Mouse (Mus musculus) 3134 (cell line): Measurements from ENCODE around the gene Zan.

ENCODE experiments used
- DNase-seq: peaks from one replicate; pipeline ENCODE4 v3.0.0-alpha.2; 2011; ENCODE audit warnings: low spot score; ENCODE audit not compliant: insufficient read length; ENCODE audit errors: extremely low read depth

Gene Zan

DNA sequence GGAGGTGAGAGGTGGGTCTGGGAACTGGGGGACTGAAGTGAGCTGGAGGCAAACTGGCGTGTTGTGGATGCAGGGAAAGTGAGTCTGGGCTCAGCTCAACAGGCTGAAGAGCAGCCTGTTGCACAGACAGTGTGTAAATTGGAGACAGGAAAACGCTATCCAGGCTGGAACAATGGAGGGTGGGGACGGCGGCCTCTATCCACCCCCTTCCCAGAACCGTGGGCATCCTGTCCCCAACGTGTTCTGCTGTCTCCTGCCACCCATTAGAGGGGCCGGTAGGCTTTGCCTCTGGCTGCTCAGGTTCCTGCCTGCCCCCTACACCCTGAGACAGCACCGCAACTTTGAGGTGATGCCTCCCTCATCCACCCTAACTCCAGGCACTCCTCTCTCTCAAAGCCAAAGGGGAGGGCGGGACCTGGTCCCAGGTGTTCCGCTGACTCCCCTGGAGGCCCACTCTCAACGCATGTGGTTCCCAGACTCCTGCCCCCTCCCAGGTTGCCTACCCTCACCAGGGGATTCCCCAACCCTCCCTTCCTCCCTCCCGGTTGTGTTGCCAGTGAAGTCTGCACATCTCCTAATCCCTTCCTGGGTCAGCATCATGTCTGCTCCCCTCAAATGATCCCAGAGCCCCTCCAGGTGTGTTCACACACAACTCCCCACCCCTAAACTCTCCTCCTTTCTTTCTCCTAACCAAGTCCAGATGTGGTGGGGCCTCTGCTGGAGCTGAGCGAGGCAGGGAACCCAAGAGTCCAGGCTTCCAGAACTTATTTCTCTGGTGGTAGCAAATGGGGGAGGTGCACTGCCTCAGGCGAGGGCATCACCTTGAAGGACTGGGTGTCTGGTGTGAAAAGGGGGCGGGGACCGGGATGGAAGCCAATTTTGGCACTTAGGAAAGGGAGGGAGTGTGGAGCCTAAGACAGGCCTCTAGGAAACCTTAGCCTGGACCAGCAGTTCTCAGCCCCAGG is 124.6 kb downstream of the Zan start:
- DNase-seq, result no peak

DNA sequence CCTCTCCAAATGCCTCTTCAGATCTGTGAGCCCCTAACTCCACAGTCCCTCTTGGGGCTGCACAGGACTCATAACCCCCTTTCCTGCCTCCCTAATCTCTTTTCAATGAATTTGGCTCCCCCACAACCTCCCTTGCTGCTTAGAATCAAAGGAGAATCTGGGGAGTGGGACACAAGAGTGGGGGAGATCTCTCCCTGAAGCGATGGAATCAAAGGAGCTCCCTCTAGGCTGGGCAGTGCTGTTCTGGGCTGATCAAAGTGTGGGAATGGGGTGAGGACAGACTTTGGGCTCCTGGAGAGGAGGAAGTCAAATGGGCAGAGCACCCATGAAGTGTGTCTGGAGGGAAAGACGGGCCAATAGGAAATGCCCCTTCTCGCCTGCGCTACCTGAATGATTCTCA is 125.5 kb downstream of the Zan start:
- no peak for DNase-seq

DNA sequence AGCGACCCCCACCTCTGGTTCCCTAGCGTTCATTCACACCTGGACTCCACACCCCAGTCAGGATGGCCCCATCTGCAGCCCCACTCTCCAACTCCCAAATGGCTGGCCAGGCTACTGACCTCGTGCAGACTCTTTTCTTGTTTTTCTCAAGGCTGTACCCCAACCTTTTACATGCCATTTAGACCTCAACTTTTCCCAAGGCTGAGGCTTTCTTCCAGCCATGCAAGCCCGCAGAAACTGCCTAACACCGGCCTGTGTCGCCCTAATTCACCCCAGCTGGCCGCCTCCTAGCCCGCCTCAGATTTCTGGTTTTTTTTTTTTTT is 125.8 kb downstream of the Zan start:
- DNase-seq, result no peak

DNA sequence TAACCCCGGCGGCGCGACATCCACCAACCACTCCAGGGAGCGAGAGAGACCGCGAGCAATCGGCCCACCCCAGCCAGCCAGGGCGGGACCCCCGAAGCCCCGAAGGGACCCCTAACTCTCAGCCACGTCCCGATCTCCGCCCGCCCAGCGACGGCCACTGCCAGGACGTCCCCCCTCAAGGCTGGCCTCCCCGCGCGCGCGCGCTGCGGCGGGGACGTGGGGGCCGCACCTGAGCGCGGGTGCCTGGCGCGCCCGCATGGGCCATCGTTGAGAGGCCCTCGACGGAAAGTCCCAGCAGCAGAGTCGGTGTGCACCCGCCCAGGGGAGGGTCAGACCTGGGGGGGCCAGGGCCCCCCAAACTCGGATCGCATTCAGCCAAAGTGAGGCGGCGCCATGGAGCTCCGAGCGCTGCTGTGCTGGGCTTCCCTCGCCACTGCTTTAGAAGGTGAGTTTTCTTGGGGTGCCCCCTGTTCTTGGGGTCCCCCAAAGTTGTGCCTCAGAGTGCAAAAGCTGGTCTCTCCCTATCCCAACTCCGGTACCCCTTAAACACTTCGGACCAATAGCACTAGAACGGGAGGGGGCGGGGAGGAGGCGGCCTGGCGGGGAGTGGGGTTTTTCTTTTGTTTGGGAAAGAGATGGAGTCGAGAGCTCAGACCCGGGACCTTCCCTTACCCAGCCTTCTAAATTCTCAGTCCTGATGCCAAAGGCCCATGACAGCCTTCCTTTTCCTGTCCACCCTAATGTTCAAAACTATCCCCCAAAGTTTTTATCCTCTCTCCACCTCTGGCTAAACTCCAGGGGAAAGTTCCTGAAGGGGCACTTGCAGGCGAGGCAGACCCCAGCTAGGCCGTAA is 126.4 kb downstream of the Zan start:
- DNase-seq, result no peak

DNA sequence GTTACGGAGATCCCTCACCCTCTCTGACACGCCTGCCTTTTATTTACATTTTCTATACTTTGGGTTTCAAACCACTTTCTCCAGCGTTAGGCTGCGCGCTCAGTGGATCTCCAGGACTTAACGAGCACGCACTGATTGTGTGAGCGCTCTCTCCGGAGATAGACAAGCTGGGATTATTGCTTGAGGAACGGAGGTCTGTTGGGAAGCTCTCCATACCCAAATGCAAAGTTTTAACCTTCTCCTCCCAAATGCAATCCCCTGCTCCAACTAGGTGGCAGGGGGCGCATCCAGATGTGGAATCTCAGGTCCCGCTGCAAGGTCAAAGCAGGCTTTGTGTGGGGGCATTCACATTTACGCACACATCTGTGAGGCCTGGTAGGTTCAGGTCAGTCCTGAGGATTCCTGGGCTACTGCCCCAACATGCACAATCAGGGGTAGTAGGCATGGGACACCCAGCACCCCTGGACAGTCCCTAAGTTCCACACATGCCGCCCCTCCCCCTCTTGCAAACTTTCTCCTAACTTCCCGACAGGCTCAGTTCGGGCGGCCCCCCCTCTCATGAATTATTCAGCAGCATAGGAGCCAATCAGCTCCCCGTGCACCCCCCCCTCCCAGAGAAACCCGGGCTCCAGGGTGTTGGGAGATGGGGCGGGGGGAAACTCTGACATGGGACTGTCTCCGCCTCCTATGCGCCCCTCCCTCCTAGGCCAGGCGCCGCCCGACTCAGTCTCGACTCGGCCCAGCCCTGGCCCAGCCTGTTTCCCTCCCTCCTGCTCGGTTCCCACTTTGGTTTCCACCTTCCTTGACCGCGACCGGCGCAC is 127.3 kb downstream of the Zan start, which contains the start of gene Ephb4:
Gene Ephb4, plus strand, starts transcription at position 726 of the 821 bp plus-strand sequence.
- peak; percentile 92 for DNase-seq

DNA sequence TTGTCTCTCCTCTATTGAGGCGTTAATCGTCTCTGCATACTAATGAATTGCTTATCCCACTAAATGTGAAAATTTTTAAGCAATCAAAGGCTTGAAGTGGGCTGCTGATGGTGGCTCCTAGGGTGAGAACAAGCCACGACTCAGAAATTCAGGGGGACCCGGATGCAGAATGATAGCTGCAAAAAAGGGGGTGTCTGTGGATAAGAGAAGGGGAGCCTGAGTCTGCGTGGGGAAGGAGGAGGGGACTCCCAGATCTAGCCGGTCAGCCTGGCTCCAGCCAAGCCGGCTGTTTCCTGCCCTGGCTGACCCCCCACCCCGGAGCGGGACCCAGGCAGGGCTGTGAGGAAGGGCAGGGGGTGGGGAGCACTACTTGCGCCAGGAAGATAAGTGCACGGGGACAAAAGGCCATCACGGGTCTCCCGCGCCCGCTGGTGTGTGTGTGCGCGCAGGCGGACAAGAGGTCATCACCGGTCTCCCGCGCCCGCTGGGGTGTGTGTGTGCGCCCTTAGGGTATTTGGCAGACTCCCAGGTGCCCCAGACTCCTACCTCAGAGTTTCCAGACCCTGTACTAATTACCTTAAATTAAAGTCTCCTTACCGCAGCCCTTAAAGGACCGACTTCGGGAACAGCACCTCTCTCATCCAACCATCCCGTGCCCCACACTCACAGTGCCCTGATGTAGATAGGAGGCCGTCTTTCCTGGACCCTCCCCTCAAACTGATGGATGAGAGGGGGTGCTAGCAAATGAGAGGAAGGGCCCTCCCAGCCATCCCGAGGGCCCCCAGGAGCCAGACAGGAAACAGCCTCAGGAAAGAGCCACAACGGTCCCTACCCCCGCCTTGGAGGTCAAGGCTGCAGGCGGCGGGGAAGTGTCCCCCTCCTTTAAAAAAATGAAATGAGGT is 128.1 kb downstream of the Zan start:
- DNase-seq, result no peak

DNA sequence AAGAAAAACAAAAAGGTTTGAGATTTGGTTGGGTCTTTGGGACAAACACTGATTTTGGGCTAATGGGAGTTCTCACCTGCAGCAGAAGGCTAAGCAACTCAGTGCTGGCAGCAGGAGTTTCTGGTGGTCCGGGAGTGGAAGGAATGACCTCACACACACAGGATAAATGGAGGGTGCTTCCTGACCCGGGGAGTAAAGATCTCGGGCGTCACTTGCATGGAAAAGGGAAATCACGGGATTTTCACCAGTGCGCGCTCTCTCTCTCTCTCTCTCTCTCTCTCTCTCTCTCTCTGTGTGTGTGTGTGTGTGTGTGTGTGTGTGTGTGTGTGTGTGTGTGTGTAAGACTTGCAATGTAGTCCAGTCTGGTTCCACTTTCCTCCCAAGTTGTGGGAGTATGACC is 129.0 kb downstream of the Zan start:
- DNase-seq, result no peak

DNA sequence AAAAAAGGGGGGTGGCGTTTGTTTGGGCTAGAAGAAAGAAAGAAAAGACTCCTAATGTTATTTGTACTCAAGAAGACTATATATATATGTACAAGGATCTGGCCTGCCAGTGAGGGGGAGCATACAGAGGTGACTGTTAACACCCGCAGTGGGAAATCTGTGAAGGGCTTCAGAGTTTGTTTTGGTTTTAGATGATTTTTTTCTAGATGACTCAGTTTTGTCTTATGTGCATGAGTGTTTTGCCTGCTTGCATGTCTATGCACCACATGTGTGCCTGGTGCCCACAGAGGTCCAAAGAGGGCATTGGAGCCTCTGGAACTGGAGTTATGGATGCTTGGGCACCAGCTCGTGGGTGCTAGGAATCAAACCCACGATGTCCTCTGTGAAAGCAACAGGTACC is 129.9 kb downstream of the Zan start:
- no peak for DNase-seq

DNA sequence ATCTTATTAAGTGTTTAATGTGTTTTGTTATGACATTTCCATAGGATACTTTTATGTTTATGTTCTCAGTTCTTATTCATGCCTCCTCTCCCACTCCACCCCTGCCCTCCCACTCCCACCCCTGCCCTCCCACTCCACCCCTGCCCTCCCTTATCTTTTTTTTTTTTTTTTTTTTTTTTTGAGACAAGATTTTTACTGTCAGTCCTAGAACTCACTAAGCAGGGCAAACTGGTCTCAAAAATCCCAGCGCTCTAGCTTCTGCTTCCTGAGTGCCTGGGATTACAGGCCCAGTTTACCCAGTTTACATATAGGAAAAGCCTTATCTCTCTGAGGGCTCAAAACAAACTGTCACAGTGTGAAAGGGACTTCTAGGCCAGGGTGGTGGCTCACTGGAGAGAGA is 130.5 kb downstream of the Zan start:
- DNase-seq, result no peak

DNA sequence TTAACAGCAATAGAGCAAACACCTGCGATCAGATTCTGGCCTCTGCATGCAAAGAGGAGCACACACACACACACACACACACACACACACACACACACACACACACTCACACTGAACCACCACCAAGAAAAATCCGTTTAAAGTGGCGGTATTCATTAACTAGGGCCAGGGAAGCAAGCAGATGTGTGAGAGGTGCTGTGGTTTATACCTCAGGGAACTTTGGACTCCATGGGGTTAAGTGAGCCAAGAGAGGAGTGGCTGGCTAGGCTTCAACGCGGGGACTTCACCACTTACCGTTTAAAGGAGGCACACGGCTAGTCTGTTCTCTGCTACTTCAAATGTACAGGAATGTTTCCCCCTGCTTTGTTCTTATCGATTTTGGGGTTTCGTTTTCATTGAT is 131.0 kb downstream of the Zan start:
- peak; percentile 42 for DNase-seq

DNA sequence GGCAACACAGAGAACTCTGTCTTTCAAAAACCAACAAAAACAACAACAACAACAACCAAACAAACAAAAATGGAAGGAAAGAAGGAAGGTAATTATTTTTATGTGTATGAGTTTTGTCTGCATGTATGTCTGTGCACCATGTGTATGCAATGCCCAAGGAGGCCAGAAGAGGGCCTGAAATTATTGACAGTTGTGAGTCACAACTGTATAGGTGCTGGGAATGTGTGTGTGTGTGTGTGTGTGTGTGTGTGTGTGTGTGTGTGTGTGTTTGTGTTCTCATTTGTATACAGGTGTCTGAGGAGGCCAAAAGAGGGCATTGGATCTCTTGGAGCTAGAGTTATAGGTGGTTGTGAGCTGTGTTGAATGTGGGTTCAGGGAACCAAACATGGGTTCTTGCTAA is 133.0 kb downstream of the Zan start:
- DNase-seq, result no peak

DNA sequence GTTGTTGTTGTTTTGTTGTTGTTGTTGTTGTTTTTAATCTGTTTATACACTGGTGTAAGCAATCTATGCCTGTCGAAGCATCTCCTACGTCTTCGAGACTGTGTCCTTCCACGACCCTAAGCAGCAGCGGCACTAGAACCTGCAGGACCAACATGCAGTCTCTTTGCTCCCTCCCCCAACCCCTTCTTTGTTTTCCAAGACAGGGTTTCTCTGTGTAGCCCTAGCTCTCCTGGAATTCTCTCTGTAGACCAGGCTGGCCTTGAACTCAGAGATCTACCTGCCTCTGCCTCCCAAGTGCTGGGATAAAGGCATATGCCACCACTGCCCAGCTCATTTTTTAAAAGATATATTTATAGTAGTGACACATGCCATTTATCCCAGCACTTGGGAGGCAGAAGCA is 133.5 kb downstream of the Zan start:
- DNase-seq, result no peak

DNA sequence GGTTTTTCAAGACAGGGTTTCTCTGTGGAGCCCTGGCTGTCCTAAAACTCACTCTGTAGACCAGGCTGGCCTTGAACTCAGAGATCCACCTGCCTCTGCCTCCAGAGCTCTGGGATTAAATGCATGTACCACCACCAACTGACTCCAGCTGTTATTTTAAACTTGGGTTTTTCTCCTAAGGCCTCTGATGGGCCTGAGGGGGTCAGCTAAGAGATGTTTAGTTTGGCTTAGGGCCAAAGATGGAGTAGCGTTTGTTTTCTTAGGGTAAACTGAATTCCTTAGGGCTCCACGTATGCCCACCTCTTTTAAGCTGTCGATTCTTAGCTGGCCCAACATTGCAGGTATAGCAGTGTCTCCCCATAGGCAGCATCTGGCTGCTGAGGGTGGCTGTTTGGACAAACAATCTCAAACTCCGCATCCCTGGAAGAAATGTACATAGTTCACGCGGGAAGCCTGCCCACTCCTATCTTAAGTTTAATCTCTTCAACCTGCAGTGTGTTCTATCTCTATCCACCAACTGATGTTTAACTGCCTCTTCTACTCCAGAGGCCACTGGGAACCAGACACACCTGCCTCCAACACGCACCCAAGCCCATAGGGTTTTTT is 134.4 kb downstream of the Zan start:
- no peak for DNase-seq

DNA sequence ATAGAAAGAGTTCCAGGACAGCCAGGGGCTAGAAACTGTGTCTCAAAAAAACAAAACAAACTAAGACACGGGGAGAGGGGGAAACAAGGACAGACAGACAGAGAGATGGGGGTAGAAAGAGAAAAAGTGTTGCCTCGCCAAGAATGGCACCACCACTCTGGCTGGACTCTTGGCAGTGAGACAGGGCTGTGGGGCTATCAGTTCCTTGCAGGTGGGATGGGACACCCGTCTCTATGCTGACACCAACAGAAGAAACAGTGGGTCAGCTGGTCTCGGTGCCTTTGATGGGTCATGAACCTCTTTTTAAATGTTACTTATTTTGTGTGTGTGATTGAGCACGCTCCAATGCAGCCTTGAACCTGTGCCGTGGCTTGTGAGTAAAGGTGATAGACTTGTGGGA is 136.6 kb downstream of the Zan start:
- no peak for DNase-seq

DNA sequence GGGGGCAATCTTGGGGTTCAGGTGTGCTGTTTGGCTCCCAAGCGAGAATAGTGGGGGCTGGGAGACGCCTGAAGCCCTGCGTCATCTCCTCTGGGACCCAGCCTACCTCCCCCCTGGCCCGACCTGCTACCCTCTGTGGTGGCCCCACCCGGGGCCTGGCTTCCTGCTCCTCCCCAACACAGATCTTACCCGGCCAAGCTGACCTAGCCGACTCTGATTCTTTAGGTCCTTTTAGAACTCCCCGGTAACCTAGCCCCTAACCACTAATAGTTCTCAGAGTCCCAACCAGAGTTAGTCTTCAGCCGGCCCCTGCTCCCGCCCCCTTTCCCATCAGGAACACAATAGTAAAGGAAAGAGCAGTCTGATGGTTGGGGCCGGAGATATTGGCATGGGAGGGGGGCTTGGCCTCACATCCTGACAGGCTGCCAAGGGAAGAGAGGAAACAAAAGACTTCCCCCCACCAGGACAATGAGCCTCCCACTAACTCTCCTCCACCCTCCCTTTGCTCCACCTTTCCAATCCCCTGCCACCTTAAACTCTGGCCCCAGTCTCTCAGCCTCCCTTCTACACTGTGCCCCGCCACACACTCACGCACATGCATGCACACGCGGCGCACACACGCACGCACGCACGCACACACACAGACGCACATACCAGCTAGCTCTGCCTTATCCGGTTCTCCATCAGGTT is 137.4 kb downstream of the Zan start:
- DNase-seq, result peak; percentile 74

DNA sequence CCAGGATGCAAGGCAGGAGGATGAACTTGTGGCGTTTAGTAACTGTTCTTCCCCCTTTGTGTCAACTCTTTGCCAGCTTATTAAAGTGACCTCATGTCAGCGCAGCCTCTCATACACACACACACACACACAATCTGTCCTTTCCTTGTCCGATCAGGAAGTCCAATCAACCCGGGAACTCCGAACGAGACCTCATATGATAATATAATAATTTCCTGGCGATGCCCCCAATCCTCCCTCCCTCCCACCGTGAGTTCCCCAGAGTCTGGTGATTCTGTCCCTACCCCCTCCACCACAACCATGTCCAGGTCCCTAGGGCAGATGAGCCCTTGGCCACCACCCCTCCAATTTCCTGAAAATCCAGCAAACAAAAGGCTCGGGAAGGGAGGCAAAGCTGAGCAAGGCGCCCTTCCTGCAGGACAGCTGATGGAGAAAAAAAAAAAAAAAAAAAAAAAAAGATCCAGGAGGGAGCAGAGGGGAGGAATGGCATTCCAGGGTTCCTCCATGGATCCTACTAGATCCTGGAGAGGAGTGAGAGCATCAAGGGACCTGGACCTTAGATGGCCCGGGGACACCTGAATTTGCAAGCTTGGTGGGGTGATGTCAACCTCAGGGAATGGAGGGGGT is 138.1 kb downstream of the Zan start:
- DNase-seq, result peak; percentile 78

DNA sequence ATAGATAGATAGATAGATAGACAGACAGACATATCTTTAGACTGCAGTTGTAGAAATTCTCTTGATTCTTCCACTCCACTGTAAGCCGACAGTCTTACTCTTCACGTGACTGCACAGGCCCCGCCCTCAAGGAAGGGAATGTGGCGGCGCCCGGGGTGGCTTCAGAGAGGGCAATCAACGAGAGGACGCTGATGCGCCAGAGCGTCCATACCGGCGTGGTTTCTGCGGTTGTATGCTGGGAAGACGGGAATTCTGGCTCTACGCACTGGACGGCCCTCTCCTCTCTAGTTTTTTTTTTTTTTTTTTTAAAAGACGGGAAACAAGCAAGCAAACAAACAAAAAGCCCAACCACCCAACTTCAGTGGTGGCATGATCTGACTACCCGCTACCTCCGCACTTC is 138.6 kb downstream of the Zan start:
- peak; percentile 89 for DNase-seq

DNA sequence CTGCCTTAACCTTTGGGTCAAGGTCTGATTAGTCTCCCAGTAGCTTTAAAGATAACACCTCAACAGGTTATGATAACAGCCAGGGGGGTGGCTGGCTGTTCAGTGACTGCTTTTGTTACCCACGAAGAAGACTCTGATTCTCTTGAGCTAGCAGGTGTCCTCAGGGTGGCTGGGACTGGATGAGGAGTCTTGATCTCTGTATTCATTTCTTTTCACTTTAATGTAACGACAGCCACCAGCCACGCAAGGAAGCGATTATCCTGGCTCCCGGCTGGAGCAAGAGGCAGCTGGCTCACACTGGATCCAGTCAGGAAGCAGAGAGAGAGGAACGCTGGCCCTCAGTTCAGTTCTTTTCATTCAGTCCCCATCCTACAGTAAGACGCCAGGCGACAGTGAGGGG is 139.7 kb downstream of the Zan start:
- no peak for DNase-seq

DNA sequence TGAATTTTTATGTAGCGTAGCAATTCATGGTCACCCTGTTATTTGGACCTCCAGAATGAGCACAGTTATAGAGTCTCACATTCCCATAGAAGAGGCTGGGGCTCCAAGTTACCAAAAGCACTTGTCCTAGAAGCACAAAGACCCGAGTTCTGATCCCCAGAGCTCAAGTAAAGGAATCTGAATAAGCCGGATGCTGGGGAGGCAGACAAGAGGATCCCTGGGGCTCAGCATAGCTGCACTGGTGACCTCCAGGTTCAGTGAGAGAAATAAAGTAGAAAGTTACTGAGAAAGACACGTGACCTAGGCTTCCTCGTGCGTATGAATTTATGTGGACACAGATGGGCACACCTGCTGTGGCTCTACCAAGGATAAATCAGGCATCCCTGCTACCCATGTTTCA is 141.8 kb downstream of the Zan start:
- no peak for DNase-seq
